8 mouse cellular contexts compared by ENCODE assay signal in genomic region chr4:143325625-143325941, GRCm38 (mm10). TPM values are rescaled to one million over a fixed set of nuclear protein-coding genes. Genes with fewer than 3 reads are reported as not detected.
DNase-seq lines count a peak whose midpoint lies in the region; ATAC-seq and TF ChIP-seq lines count a peak whose summit lies in the region.

No protein-coding gene starts in this region.

- H3K79me3 ChIP-seq in C2C12 (ENCODE audit: low read depth), result no peaks in the 10 kb centered on the region

- H3K79me2 ChIP-seq in C2C12 (ENCODE audit: control insufficient read depth, insufficient read depth), result no peaks in the 10 kb centered on the region

- H3K4me3 ChIP-seq in C2C12 (ENCODE audit: insufficient read depth, poor library complexity, severe bottlenecking), result no peak overlapping the region
- H3K4me3 ChIP-seq in forebrain, embryonic 10.5 days, result peak overlapping the region; percentile 41
- peak overlapping the region; percentile 41 for H3K4me3 ChIP-seq in heart, embryonic 15.5 days
- 0 out of 2 replicates have a peak overlapping the region, but pooled peaks have one; percentile 16 for H3K4me3 ChIP-seq in liver, embryonic 12.5 days

- H3K36me3 ChIP-seq in C2C12 (ENCODE audit: control insufficient read depth, insufficient read depth), result no peaks in the 10 kb centered on the region
- peaks cover 6% of the 10 kb centered on the region; the same call in 1 of the 2 replicates for H3K36me3 ChIP-seq in forebrain, embryonic 10.5 days (replicated peaks)
- no peaks in the 10 kb centered on the region for H3K36me3 ChIP-seq in heart, embryonic 15.5 days
- H3K36me3 ChIP-seq in liver, embryonic 12.5 days, result no peaks in the 10 kb centered on the region

- no peaks in the 10 kb centered on the region for H3K9me3 ChIP-seq in forebrain, embryonic 10.5 days
- no peaks in the 10 kb centered on the region for H3K9me3 ChIP-seq in heart, embryonic 15.5 days (replicated peaks)
- no peaks in the 10 kb centered on the region for H3K9me3 ChIP-seq in liver, embryonic 12.5 days (replicated peaks)

- peak; percentile 62 for TF ChIP-seq CTCF in C2C12 (IDR thresholded peaks at IDR 0.05; ENCODE audit: control insufficient read depth, insufficient read depth, insufficient read length)

- no peaks in the 10 kb centered on the region for H3K27me3 ChIP-seq in C2C12 (ENCODE audit: control insufficient read depth, insufficient read depth, insufficient read length)
- H3K27me3 ChIP-seq in forebrain, embryonic 10.5 days (ENCODE audit: poor library complexity, severe bottlenecking), result no peaks in the 10 kb centered on the region
- no peaks in the 10 kb centered on the region; the same call in 1 of the 2 replicates for H3K27me3 ChIP-seq in heart, embryonic 15.5 days
- H3K27me3 ChIP-seq in liver, embryonic 12.5 days (replicated peaks), result no peaks in the 10 kb centered on the region

- 0 out of 2 replicates have a peak overlapping the region, but pooled peaks have one; percentile 16 for H3K27ac ChIP-seq in forebrain, embryonic 10.5 days
- H3K27ac ChIP-seq in heart, embryonic 15.5 days, result no peak overlapping the region
- H3K27ac ChIP-seq in liver, embryonic 12.5 days, result no peak overlapping the region

- ATAC-seq in heart, embryonic 15.5 days (replicated peaks; ENCODE audit: insufficient number of reproducible peaks, insufficient read depth, low FRiP score, low read depth), result no peak
- ATAC-seq in liver, embryonic 12.5 days, result no peak

- peaks cover 31% of the 10 kb centered on the region for H3K4me1 ChIP-seq in forebrain, embryonic 10.5 days
- H3K4me1 ChIP-seq in heart, embryonic 15.5 days (replicated peaks), result peaks cover 5% of the 10 kb centered on the region; the same call in 1 of the 2 replicates
- no peaks in the 10 kb centered on the region for H3K4me1 ChIP-seq in liver, embryonic 12.5 days

- H3ac ChIP-seq in C2C12 (ENCODE audit: control insufficient read depth, insufficient read length, low read depth), result no peak overlapping the region

- DNase-seq in c-Kit-negative CD71-positive TER-119-positive erythroid progenitor cells, embryonic 14.5 days (ENCODE audit: low read depth, low spot score), result peak; percentile 9
- DNase-seq in forebrain, embryonic 10.5 days (ENCODE audit: extremely low spot score, low spot score), result peak; percentile 83
- peak; percentile 73 to 87 for DNase-seq in kidney, postnatal 25 days
- peak; percentile 88 for DNase-seq in neural tube, embryonic 10.5 days (ENCODE audit: extremely low spot score, low spot score)
- DNase-seq in testis, postnatal 10 days (ENCODE audit: low spot score), result peak; percentile 94

- peak overlapping the region; percentile 62 for H3K4me2 ChIP-seq in heart, embryonic 15.5 days
- H3K4me2 ChIP-seq in liver, embryonic 12.5 days, result peak overlapping the region; percentile 57

- peak overlapping the region; percentile 38; the same call in 1 of the 2 replicates for H3K9ac ChIP-seq in heart, embryonic 15.5 days
- no peak overlapping the region for H3K9ac ChIP-seq in liver, embryonic 12.5 days

- WGBS in forebrain, embryonic 10.5 days, result 2% methylated on average over 10 of the region's 10 CpGs
- under 1% methylated on average over 10 of the region's 10 CpGs for WGBS in heart, embryonic 15.5 days
- 3% methylated on average over 10 of the region's 10 CpGs for WGBS in liver, embryonic 12.5 days (ENCODE audit: insufficient replicate concordance)

TF ChIP-seq in C2C12, 6 proteins besides CTCF, POLR2A, EP300 and RAD21:
- TF ChIP-seq USF1 (IDR thresholded peaks at IDR 0.05; ENCODE audit: low read depth) (no peak), CEBPB (IDR thresholded peaks at IDR 0.05; ENCODE audit: low read depth) (no peak), MYOG (IDR thresholded peaks at IDR 0.05; ENCODE audit: control insufficient read depth, extremely low read depth, insufficient read length) (no peak), MYOD1 (IDR thresholded peaks at IDR 0.05; ENCODE audit: control insufficient read depth, insufficient read length, low read depth) (no peak), MAX (IDR thresholded peaks at IDR 0.05) (no peak), FOSL1 (IDR thresholded peaks at IDR 0.05; ENCODE audit: insufficient read depth, low read length, poor library complexity, severe bottlenecking) (no peak)

RNA-seq across cellular contexts. Expression of gene Lrrc38, which starts 24.0 kb away (rescaled TPM):
- polyA plus RNA-seq in C2C12 (2012; fragmentation: generic; extraction: Trizol), result not detected
- 0.12 TPM in 1 of 2 replicates, not detected in the other for polyA plus RNA-seq in forebrain, embryonic 10.5 days (2016; fragmentation: Nextera tagmentation; extraction: Ambion mirVana)
- polyA plus RNA-seq in heart, embryonic 15.5 days (2015; fragmentation: Nextera tagmentation; extraction: Ambion mirVana), result 0.11 and 0.25 TPM in 2 replicates
- not detected in 2 replicates for polyA plus RNA-seq in liver, embryonic 12.5 days (2016; fragmentation: Nextera tagmentation; extraction: Ambion mirVana)

RNA-seq across cellular contexts. Expression of gene Pdpn, which starts 26.2 kb away (rescaled TPM):
- polyA plus RNA-seq in C2C12 (2012; fragmentation: generic; extraction: Trizol), result 133 TPM
- polyA plus RNA-seq in forebrain, embryonic 10.5 days (2016; fragmentation: Nextera tagmentation; extraction: Ambion mirVana), result 63.6 and 64.9 TPM in 2 replicates
- polyA plus RNA-seq in heart, embryonic 15.5 days (2015; fragmentation: Nextera tagmentation; extraction: Ambion mirVana), result 22.9 and 26.6 TPM in 2 replicates
- 1.7 and 2.5 TPM in 2 replicates for polyA plus RNA-seq in liver, embryonic 12.5 days (2016; fragmentation: Nextera tagmentation; extraction: Ambion mirVana)

Comparison
In these comparisons a context has a peak if more than half of its experiments do, and no peak if none do; other contexts are left out.
1. DNase-seq: peak in every context shown above with its lines; median percentile 94 in testis, postnatal 10 days; 88 in neural tube, embryonic 10.5 days; 83 in forebrain, embryonic 10.5 days; 80 in kidney, postnatal 25 days; 9 in c-Kit-negative CD71-positive TER-119-positive erythroid progenitor cells, embryonic 14.5 days.